Mouse (Mus musculus): ENCODE results near the gene 4930578G10Rik. TPM values are rescaled to one million over a fixed set of nuclear protein-coding genes. Genes with fewer than 3 reads are reported as not detected.

4930578G10Rik gene
- total and polyA plus RNA-seq, 3 experiments: not detected

GRCm38 (mm10) chr4:42886926-42887325 is 151.6 kb downstream of the 4930578G10Rik start:
- Histone ChIP-seq H3K9me3 (replicated peaks; ENCODE audit: low read length) (no peaks in the 10 kb centered on the region), H3K79me2 (replicated peaks; ENCODE audit: control insufficient read depth, extremely low read depth, insufficient read depth, poor library complexity, severe bottlenecking) (no peaks in the 10 kb centered on the region), H3K4me2 (ENCODE audit: insufficient read depth, low read depth, poor library complexity, severe bottlenecking) (no peak overlapping the region), H3K27ac (ENCODE audit: insufficient read depth, low read depth) (no peak overlapping the region), H3K27me3 (replicated peaks) (peaks cover 32% of the 10 kb centered on the region), H3K4me3 (replicated peaks in 1 of 3; ENCODE audit: low read depth in 2 of 3, low read length in 2 of 3, poor library complexity in 1 of 3) (no peak overlapping the region), H3K4me1 (ENCODE audit: control insufficient read depth in 1 of 2, insufficient read depth in 2 of 2) (no peaks in the 10 kb centered on the region), H3K36me3 (replicated peaks in 1 of 2; ENCODE audit: control insufficient read depth in 1 of 2, insufficient read depth in 1 of 2, low read length in 1 of 2) (no peaks in the 10 kb centered on the region), H3K9ac (ENCODE audit: insufficient read depth, low read depth) (no peak overlapping the region)
- TF ChIP-seq RAD21 (IDR thresholded peaks at IDR 0.05; ENCODE audit: low read depth, low read length) (no peak), ZNF384 (IDR thresholded peaks at IDR 0.05; ENCODE audit: low read depth, low read length) (no peak)
- in situ Hi-C loops (cut with MboI; ENCODE audit: low pct_ligation_motif_present, low pct_unique_long_range_greater_than_20kb, low sequenced_read_pairs) (no loop called here), dilution Hi-C loops (cut with MboI; ENCODE audit: extremely low pct_ligation_motif_present, extremely low pct_unique_long_range_greater_than_20kb, low sequenced_read_pairs) (no loop called here)
- DNase-seq (ENCODE audit: extremely low read depth): no peak

GRCm38 (mm10) chr4:42888806-42889205 is 153.5 kb downstream of the 4930578G10Rik start:
- no peaks in the 10 kb centered on the region for H3K36me3 ChIP-seq (replicated peaks in 1 of 2; ENCODE audit: control insufficient read depth in 1 of 2, insufficient read depth in 1 of 2, low read length in 1 of 2)
- in situ Hi-C loops (cut with MboI; ENCODE audit: low pct_ligation_motif_present, low pct_unique_long_range_greater_than_20kb, low sequenced_read_pairs): no loop called here
- H3K4me2 ChIP-seq (ENCODE audit: insufficient read depth, low read depth, poor library complexity, severe bottlenecking): no peak overlapping the region
- DNase-seq (ENCODE audit: extremely low read depth): no peak
- H3K9me3 ChIP-seq (replicated peaks; ENCODE audit: low read length): peaks cover 3% of the 10 kb centered on the region
- H3K27ac ChIP-seq (ENCODE audit: insufficient read depth, low read depth): no peak overlapping the region
- dilution Hi-C loops (cut with MboI; ENCODE audit: extremely low pct_ligation_motif_present, extremely low pct_unique_long_range_greater_than_20kb, low sequenced_read_pairs): no loop called here
- TF ChIP-seq RCOR1 (conservative IDR thresholded peaks at IDR 0.05; ENCODE audit: low read depth, low read length): no peak
- TF ChIP-seq IRF4 (IDR thresholded peaks at IDR 0.05; ENCODE audit: low read depth, low read length): no peak
- no peak for TF ChIP-seq SIN3A (IDR thresholded peaks at IDR 0.05; ENCODE audit: low read length)
- TF ChIP-seq JUND (conservative IDR thresholded peaks at IDR 0.05; ENCODE audit: low read depth, low read length): no peak
- no peak for TF ChIP-seq POLR2A (IDR thresholded peaks at IDR 0.05; ENCODE audit: low read depth, low read length)
- no peak for TF ChIP-seq HCFC1 (IDR thresholded peaks at IDR 0.05; ENCODE audit: low read depth, low read length)
- no peak for TF ChIP-seq USF2 (conservative IDR thresholded peaks at IDR 0.05; ENCODE audit: low read depth, low read length)
- TF ChIP-seq KAT2A (IDR thresholded peaks at IDR 0.05; ENCODE audit: insufficient replicate concordance, low read length): no peak
- no peak for TF ChIP-seq NRF1 (IDR thresholded peaks at IDR 0.05; ENCODE audit: low read depth, low read length)
- no peak for TF ChIP-seq ZMIZ1 (IDR thresholded peaks at IDR 0.05; ENCODE audit: low read depth, low read length)
- TF ChIP-seq ZKSCAN1 (IDR thresholded peaks at IDR 0.05; ENCODE audit: borderline replicate concordance, low read depth, low read length): no peak
- TF ChIP-seq ZC3H11A (IDR thresholded peaks at IDR 0.05; ENCODE audit: low read depth, low read length): no peak
- no peak for TF ChIP-seq TCF12 (IDR thresholded peaks at IDR 0.05; ENCODE audit: low read depth, low read length)
- TF ChIP-seq ELF1 (IDR thresholded peaks at IDR 0.05; ENCODE audit: low read depth, low read length): no peak
- no peak for TF ChIP-seq MAFK (IDR thresholded peaks at IDR 0.05; ENCODE audit: insufficient replicate concordance, low read length)
- TF ChIP-seq MYC (IDR thresholded peaks at IDR 0.05; ENCODE audit: low read depth, low read length): no peak
- no peak for TF ChIP-seq BHLHE40 (IDR thresholded peaks at IDR 0.05; ENCODE audit: low read depth, low read length)
- TF ChIP-seq SMC3 (IDR thresholded peaks at IDR 0.05; ENCODE audit: low read depth, low read length): no peak
- TF ChIP-seq EP300 (IDR thresholded peaks at IDR 0.05; ENCODE audit: low read length): no peak
- peaks cover 27% of the 10 kb centered on the region for H3K27me3 ChIP-seq (replicated peaks)
- H3K9ac ChIP-seq (ENCODE audit: insufficient read depth, low read depth): no peak overlapping the region
- no peaks in the 10 kb centered on the region for H3K79me2 ChIP-seq (replicated peaks; ENCODE audit: control insufficient read depth, extremely low read depth, insufficient read depth, poor library complexity, severe bottlenecking)
- H3K4me1 ChIP-seq (ENCODE audit: control insufficient read depth in 1 of 2, insufficient read depth in 2 of 2): no peaks in the 10 kb centered on the region
- H3K4me3 ChIP-seq (replicated peaks in 1 of 3; ENCODE audit: low read depth in 2 of 3, low read length in 2 of 3, poor library complexity in 1 of 3): no peak overlapping the region

All from CH12.LX (cell line).